Mouse (Mus musculus) CH12.LX (cell line): ENCODE measurements at regions not wholly inside any gene's neighbourhood (a gene's known extent, or its start where the extent isn't known, plus 50 kb on each side); places are given as distances from the start of the nearest gene placed in this dataset.

ENCODE experiments used
- DNase-seq: peaks from one replicate; pipeline ENCODE4 v3.0.0-alpha.2; 2013; ENCODE audit errors: extremely low read depth
- H3K27ac ChIP-seq: 2 replicates; pipeline ENCODE4 v1.5.1; 2012; ENCODE audit warnings: low read depth, mild to moderate bottlenecking, control low read depth, moderate library complexity; ENCODE audit not compliant: insufficient read depth
- H3K27me3 ChIP-seq: replicated peaks from 2 replicates; pipeline ENCODE3; 2012; ENCODE audit warnings: inconsistent platforms
- H3K36me3 ChIP-seq, 2 experiments: replicated peaks in 1 of 2; 2 replicates each; pipeline versions ENCODE3 to v1.6.1; 2012; ENCODE audit warnings: inconsistent platforms in 1 of 2, low read length in 1 of 2, mild to moderate bottlenecking in 1 of 2, mixed read lengths in 1 of 2, moderate library complexity in 1 of 2; ENCODE audit not compliant: control insufficient read depth in 1 of 2, insufficient read depth in 1 of 2
- H3K4me1 ChIP-seq, 2 experiments: 2 replicates each; pipeline ENCODE4 v1.6.1; 2012; ENCODE audit warnings: inconsistent platforms in 1 of 2, moderate library complexity in 1 of 2; ENCODE audit not compliant: insufficient read depth in 2 of 2, control insufficient read depth in 1 of 2
- H3K4me2 ChIP-seq: 2 replicates; pipeline ENCODE4 v1.6.1; 2012; ENCODE audit warnings: low read depth, mild to moderate bottlenecking, control low read depth; ENCODE audit not compliant: poor library complexity, insufficient read depth, severe bottlenecking
- H3K4me3 ChIP-seq, 3 experiments: fragments of 150-350 bp in 1 of 3; sonication (generic) in 1 of 3; replicated peaks in 1 of 3; 2 replicates each; pipeline versions ENCODE3 to v1.5.1; 2011 to 2012; ENCODE audit warnings: low read depth in 2 of 3, low read length in 2 of 3, mild to moderate bottlenecking in 2 of 3, moderate library complexity in 2 of 3, control low read depth in 1 of 3, improper control_type of control experiment in 1 of 3, inconsistent platforms in 1 of 3, mixed read lengths in 1 of 3; ENCODE audit not compliant: poor library complexity in 1 of 3
- H3K79me2 ChIP-seq: replicated peaks from 2 replicates; pipeline ENCODE4 v1.6.1; 2012; ENCODE audit warnings: mild to moderate bottlenecking, moderate library complexity; ENCODE audit not compliant: control insufficient read depth, poor library complexity, insufficient read depth, severe bottlenecking; ENCODE audit errors: extremely low read depth
- H3K9ac ChIP-seq: 2 replicates; pipeline ENCODE4 v1.6.1; 2012; ENCODE audit warnings: low read depth, mild to moderate bottlenecking, control low read depth, moderate library complexity; ENCODE audit not compliant: insufficient read depth
- H3K9me3 ChIP-seq: replicated peaks from 2 replicates; pipeline ENCODE3; 2012; ENCODE audit warnings: low read length, inconsistent platforms, mixed read lengths
- BHLHE40 ChIP-seq: IDR thresholded peaks from 2 replicates; pipeline ENCODE4 v1.6.1; 2011; ENCODE audit warnings: mild to moderate bottlenecking, low read depth, low read length, improper control_type of control experiment
- CHD1 ChIP-seq: IDR thresholded peaks from 2 replicates; pipeline ENCODE4 v1.6.1; 2012; ENCODE audit warnings: low read depth, low read length, improper control_type of control experiment, inconsistent platforms
- CHD2 ChIP-seq: IDR thresholded peaks from 2 replicates; pipeline ENCODE4 v1.6.1; 2011; ENCODE audit warnings: low read length, improper control_type of control experiment
- CTCF ChIP-seq, 2 experiments: IDR thresholded peaks in 1 of 2; conservative IDR thresholded peaks in 1 of 2; 2 replicates each; pipeline ENCODE4 v1.5.1; 2011 to 2012; ENCODE audit warnings: low read depth in 2 of 2, low read length in 2 of 2, improper control_type of control experiment in 1 of 2, inconsistent platforms in 1 of 2, mild to moderate bottlenecking in 1 of 2, moderate library complexity in 1 of 2
- HCFC1 ChIP-seq: IDR thresholded peaks from 2 replicates; pipeline ENCODE4 v1.6.1; 2012; ENCODE audit warnings: low read depth, mild to moderate bottlenecking, inconsistent platforms, low read length, improper control_type of control experiment
- IRF4 ChIP-seq: IDR thresholded peaks from 2 replicates; pipeline ENCODE4 v1.6.1; 2014; ENCODE audit warnings: low read depth, mild to moderate bottlenecking, inconsistent platforms, low read length, improper control_type of control experiment
- JUN ChIP-seq: IDR thresholded peaks from 2 replicates; pipeline ENCODE4 v1.6.1; 2011; ENCODE audit warnings: low read depth, mild to moderate bottlenecking, low read length, improper control_type of control experiment, moderate library complexity; ENCODE audit not compliant: insufficient read depth
- JUND ChIP-seq: conservative IDR thresholded peaks from 2 replicates; pipeline ENCODE4 v1.6.1; 2011; ENCODE audit warnings: low read depth, low read length, improper control_type of control experiment
- MAFK ChIP-seq: IDR thresholded peaks from 2 replicates; pipeline ENCODE4 v1.6.1; 2011; ENCODE audit warnings: low read length, improper control_type of control experiment; ENCODE audit not compliant: insufficient replicate concordance
- MAX ChIP-seq: IDR thresholded peaks from 2 replicates; pipeline ENCODE4 v1.6.1; 2011; ENCODE audit warnings: low read length, improper control_type of control experiment
- MAZ ChIP-seq: IDR thresholded peaks from 2 replicates; pipeline ENCODE4 v1.6.1; 2012; ENCODE audit warnings: low read depth, mild to moderate bottlenecking, inconsistent platforms, low read length, improper control_type of control experiment, moderate library complexity
- MEF2A ChIP-seq: IDR thresholded peaks from 2 replicates; pipeline ENCODE4 v1.6.1; 2014; ENCODE audit warnings: low read depth, mild to moderate bottlenecking, inconsistent platforms, low read length, improper control_type of control experiment, borderline replicate concordance
- MXI1 ChIP-seq: IDR thresholded peaks from 2 replicates; pipeline ENCODE4 v1.6.1; 2011; ENCODE audit warnings: mild to moderate bottlenecking, low read depth, low read length, improper control_type of control experiment
- NELFE ChIP-seq: IDR thresholded peaks from 2 replicates; pipeline ENCODE4 v1.6.1; 2011; ENCODE audit warnings: low read depth, low read length, improper control_type of control experiment
- PAX5 ChIP-seq: IDR thresholded peaks from 2 replicates; pipeline ENCODE4 v1.6.1; 2012; ENCODE audit warnings: low read length, inconsistent platforms, mixed read lengths
- SIN3A ChIP-seq: IDR thresholded peaks from 2 replicates; pipeline ENCODE4 v1.6.1; 2012; ENCODE audit warnings: low read length, improper control_type of control experiment, inconsistent platforms
- TBP ChIP-seq: conservative IDR thresholded peaks from 2 replicates; pipeline ENCODE4 v1.6.1; 2011; ENCODE audit warnings: low read depth, low read length, improper control_type of control experiment
- TCF12 ChIP-seq: IDR thresholded peaks from 2 replicates; pipeline ENCODE4 v1.6.1; 2014; ENCODE audit warnings: low read depth, mild to moderate bottlenecking, inconsistent platforms, low read length, improper control_type of control experiment
- UBTF ChIP-seq: IDR thresholded peaks from 2 replicates; pipeline ENCODE4 v1.6.1; 2012; ENCODE audit warnings: low read depth, mild to moderate bottlenecking, inconsistent platforms, low read length, improper control_type of control experiment, moderate library complexity
- USF2 ChIP-seq: conservative IDR thresholded peaks from 2 replicates; pipeline ENCODE4 v1.6.1; 2011; ENCODE audit warnings: low read depth, low read length, improper control_type of control experiment
- dilution Hi-C: fragments of 300-500 bp; cut with MboI; formaldehyde crosslinking; loops from 2 replicates; pipeline ENCODE4 v1.14.3; 2020; ENCODE audit warnings: low sequenced_read_pairs; ENCODE audit not compliant: extremely low pct_unique_long_range_greater_than_20kb, extremely low pct_ligation_motif_present
- in situ Hi-C: fragments of 300-500 bp; cut with MboI; formaldehyde crosslinking; loops from 3 replicates; pipeline ENCODE4 v1.14.3; 2019; ENCODE audit warnings: low sequenced_read_pairs, low pct_ligation_motif_present, low pct_unique_long_range_greater_than_20kb, mixed read lengths

DNA sequence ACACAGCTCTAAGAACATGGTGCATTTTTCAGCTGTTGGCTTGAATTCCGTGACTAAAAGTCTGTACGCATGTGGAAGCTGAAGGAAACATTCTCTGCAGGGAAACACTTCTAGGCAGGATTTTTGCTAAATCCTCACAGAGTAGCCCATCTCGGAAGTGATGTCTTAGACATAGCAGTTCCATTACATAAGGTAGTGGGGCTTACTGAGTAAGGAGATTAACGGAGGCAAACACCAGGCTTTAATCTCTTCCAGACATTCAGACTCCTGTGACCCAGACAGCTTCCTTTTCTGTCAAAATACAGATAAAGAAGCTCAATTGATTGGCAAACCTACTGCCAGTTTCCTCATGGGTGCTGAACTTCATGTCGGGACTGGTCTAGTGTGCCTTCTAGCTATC, 304.7 kb downstream of the Slc22a22 start:
- no peak overlapping the region for H3K4me3 ChIP-seq
- TF ChIP-seq HCFC1, result no peak
- no peak for TF ChIP-seq PAX5
- TF ChIP-seq UBTF, result no peak
- TF ChIP-seq MAZ, result no peak
- TF ChIP-seq MEF2A, result no peak
- TF ChIP-seq SIN3A, result no peak
- no peak for TF ChIP-seq NELFE
- TF ChIP-seq TBP, result no peak
- no peak for TF ChIP-seq IRF4
- no peak for TF ChIP-seq CHD1
- no peak for TF ChIP-seq CTCF (conservative IDR thresholded peaks at IDR 0.05 in 1 of 2, IDR thresholded peaks at IDR 0.05 in 1 of 2; ENCODE audit: low read depth in 2 of 2, low read length in 2 of 2)
- no peak for TF ChIP-seq CHD2
- in situ Hi-C loops, result no loop called here
- no peaks in the 10 kb centered on the region for H3K36me3 ChIP-seq
- dilution Hi-C loops, result no loop called here
- no peak for DNase-seq
- H3K27me3 ChIP-seq, result no peaks in the 10 kb centered on the region
- no peaks in the 10 kb centered on the region for H3K9me3 ChIP-seq
- no peak overlapping the region for H3K27ac ChIP-seq
- no peaks in the 10 kb centered on the region for H3K79me2 ChIP-seq
- H3K9ac ChIP-seq, result no peak overlapping the region
- H3K4me2 ChIP-seq, result no peak overlapping the region
- no peaks in the 10 kb centered on the region for H3K4me1 ChIP-seq

DNA sequence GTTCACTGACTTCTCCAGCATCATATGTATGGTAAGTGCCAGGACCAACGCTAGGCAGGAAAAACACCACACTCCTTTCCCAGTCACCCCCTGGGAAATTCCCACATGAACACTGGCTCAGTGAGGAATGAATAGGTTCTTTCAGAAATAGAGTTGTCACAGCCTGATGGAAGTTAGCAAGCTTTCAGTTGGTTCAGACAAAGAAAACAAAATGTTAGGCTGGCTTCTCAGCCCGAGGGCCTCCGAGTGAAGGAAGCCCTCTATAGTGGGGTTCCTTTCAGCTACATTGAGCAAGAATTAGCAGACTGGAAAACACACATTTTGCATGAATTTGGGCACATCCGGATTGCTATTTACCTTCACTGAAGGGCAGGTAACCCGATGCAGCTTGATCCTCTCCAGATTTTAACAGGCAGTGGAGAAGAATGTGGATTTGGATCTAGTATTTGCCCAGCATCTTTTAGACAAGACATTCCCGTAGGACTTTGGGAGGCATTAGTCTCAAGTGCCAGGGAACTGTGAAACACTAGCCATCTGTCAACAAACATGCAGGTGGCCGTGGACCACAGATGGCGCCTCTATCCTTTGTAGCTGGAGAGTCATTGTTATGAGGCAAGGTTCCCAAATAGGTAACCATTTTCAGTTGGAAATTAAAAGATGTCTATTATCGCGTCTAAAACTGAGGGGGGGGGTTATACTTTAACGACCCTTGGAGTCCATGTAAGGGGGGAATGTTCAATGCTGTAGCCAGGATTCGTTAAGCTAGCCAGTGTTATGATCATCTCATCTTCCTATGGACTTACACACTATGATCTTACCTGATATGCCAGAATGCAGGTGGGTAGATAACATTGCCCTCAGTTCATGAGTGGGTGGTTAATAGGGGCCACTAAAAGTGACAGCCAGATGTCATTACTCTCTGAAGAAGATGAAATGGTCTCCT, 314.8 kb downstream of the Slc22a22 start:
- no peaks in the 10 kb centered on the region for H3K79me2 ChIP-seq
- dilution Hi-C loops, result no loop called here
- in situ Hi-C loops, result no loop called here
- H3K4me2 ChIP-seq, result no peak overlapping the region
- no peaks in the 10 kb centered on the region for H3K9me3 ChIP-seq
- no peak overlapping the region for H3K9ac ChIP-seq
- no peak overlapping the region for H3K4me3 ChIP-seq
- peaks cover 0 to 6% of the 10 kb centered on the region in 2 experiments; a peak in 2 of 4 replicates for H3K4me1 ChIP-seq
- H3K27me3 ChIP-seq, result no peaks in the 10 kb centered on the region
- TF ChIP-seq BHLHE40 (no peak), NELFE (no peak), MAFK (no peak), JUND (no peak), JUN (no peak), TBP (no peak), TCF12 (no peak), USF2 (no peak), MAX (no peak), MXI1 (no peak)
- no peak for DNase-seq
- no peak overlapping the region for H3K27ac ChIP-seq
- H3K36me3 ChIP-seq, result no peaks in the 10 kb centered on the region
